Mouse (Mus musculus): Measurements from ENCODE around the gene Birc7.

Birc7 gene

DNA sequence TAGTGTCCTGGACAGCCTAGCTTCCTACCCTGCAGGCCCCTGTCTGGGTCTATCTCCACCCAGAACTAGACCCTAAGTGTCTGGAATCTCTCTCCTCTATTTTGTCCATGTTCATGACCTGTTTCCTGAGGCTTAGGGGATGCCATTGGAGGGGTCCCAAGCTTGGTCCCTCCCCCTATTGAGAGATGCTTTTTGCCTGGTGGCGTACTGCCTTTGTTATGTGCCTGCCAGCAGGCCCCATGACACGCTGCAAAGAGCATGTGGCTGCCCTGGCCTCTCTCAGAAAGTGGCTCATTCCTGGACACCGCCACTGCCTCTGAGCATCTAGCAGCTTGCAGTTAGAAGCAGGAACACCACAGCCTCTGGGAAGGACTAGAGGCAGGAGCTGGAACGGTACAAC is at the start of gene Birc7:
TSS of gene Birc7 (plus strand) at position 301 of the 400 bp plus-strand sequence.
- DNase-seq (ENCODE audit: low spot score in 2 of 2) = no peak

DNA sequence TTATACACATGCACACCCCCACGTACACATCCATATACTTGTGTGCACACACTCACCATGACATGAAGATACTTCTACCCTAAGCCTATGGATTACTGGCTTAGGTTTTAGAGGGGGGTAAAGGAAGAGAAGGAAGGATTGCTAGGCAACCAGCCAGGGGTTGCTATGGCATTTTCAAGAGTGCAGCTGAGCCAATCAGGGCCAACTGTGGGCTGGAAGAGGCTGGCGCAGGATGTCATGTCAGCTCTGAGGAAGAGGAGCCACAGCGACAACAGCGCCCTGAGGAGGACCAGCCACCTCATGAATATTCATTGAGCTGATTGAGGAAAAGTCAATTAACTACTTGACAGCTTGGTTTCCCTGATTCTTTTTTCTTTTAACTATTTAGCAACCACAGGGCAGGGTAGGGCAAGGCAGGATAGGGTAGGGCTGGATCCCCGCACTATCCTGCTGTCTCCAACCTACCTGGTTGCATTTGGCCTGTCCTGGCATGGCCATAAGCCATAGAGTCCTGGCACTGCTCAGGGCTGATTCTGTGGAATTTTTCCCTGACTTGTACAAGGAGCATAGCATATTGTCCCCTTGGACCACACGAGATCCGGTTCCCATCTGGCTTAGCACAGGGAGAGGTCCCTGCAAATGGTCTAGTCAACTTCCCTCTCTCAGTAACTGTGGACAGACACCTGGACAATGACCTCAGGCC is 49.3 kb upstream of the Birc7 start:
- DNase-seq (ENCODE audit: low spot score in 2 of 2) = no peak

DNA sequence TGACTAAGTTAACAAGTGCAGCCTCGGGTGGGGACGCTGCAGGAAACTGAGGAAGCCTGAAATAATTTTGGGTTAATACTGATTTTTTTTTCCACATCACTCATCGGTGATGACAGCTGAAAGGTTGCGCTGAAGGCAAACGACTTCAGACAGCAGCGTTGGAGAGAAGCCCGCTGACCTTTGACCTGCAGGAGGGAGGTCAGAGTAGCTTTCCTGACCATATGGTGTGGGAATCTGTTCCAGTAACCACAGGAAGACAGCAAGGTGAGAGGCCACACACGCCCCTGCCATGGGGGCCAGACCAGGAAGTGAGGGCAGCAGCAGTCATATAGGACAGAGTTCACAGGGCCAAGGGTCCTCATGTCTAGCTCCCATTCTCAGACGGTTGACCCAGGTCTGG is 47.5 kb upstream of the Birc7 start:
- DNase-seq (ENCODE audit: low spot score in 2 of 2) = no peak

DNA sequence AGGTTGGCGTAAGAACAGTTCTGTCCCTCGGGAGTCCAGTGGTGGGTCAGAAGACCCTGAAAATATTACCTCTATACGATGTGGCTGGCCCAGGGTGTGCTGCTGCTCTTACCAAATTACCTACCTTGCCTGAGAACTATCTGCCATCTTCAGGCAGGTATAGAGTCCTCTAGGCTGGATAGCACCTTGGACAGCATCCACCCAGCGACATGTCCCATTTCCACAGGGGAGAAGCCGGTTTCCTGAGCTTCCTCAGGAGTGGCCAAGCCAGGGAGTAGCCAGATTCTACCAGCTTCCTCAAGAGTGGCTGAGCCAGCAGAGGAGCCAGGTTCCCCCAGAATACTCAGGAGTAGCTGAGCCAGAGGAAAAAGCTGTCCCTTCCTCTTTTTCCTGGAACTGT is 43.6 kb upstream of the Birc7 start:
- DNase-seq (ENCODE audit: low spot score in 2 of 2) = no peak

DNA sequence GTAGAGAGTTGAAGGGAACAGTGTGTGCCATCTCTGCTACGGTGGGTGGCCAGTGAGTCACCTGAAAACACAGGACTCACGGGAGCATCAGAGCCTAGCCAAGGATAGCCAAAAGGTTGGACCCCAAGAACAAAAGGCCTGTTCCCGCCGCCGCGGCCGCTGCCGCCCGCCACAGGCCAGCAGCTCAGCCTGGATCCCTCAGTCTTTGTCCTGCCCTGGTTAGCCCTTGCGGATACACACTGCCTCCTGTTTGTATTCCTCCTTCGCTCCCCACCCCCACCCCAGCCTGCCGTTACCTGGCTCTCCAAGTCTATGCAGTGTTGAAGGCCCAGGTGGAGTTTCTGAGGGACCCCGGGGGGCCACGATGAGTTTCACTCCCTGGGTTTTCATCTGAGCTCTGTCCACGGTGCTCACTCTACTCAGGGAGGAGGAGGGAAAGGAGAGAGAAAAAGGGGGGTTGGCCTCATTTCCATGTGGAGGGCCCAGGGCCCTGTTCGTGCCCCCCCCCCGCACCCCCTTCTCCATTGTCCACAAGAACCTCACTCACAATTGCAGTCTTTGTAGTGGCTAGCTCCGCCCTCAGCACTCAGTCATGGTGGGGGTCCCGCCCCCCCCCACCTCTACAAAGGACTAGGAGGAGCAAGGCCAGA is 39.4 kb upstream of the Birc7 start:
- no peak for DNase-seq (ENCODE audit: low spot score in 2 of 2)

DNA sequence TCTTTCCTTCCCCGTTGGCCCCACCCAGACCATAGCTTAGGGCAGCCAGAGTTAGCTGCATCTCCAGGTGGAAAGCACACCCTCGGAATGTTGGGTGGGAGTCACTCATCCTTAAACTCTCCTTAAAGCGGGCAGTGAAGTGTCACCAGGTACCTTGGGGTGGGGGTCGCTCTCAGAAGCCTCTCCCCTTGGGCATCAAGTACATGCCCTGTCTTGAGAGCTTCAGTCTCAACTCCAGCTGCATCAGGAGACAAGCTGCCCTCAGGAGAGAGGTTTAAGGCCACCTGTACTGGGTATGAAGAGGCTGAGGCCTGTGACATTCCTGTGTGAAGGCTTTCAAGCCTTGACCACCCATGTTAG is 38.9 kb upstream of the Birc7 start:
- DNase-seq (ENCODE audit: low spot score in 2 of 2) = no peak

DNA sequence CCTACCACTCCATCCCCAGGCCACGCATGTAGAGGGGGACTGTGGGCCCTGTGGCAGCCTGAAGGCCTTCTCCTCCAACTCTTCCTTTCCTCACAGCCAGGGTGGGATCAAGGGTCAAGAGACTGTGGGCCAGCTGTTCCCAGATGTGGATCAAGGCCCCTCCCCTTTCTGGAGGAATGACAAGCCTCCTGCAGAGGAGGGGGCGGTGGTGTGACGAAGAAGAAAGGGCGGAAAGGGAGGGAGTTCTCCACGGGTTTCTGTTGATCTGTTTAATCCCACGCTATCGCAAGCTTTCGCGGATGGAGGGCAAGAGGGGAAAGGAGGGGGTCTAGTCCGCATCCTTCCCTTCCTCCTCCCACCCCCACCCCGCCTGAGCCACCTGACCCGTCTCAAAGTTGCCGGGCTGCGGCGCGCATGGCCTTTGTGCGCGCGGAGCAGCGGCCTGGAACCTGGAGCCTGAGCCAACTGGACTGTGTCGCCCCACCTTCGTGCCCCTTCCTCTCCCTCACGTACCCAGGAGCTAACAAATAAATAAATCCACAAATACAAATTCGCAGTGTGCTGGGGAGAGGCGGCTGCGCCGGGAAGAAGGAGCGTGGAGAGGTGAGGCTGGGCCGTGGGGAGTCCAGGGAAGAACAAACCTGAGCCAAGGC is 38.3 kb upstream of the Birc7 start:
- no peak for DNase-seq (ENCODE audit: low spot score in 2 of 2)

DNA sequence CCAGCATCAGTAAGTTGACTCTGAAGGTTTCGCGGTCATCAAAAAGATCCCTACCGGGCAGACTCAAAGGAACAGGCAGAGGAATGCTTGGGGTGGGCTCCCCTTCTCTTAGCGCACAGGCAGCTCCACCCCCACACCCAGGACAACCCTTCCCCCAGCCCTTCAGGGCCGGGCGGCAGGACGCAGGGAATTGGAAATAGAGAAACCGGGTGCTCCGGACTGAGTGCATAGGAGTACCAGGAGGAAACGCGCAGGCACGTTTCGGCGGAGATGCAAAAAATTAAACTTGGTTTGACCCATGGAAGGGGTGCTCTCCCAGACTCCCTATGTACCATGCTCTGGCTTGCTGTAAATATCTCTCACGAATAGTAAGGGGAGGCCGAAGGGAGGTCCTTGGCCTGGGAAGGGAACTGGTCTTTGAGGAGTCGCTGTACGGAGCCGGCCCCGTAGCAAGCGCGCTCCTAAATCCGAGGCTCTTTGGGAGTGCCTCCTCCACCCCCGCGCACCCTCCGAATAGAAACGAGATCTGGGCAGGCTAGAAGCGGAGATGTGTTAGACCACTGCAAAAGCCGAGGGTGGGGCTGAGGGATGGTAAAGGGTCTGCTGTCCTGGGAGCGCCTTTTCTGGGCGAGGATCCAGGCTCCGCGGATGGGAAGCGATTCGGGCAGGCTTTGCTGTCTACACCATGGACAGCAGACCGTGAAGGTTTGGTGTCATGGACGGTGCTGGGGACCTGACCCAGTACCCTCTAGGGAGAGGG is 37.6 kb upstream of the Birc7 start:
- DNase-seq (ENCODE audit: low spot score in 2 of 2) = no peak

DNA sequence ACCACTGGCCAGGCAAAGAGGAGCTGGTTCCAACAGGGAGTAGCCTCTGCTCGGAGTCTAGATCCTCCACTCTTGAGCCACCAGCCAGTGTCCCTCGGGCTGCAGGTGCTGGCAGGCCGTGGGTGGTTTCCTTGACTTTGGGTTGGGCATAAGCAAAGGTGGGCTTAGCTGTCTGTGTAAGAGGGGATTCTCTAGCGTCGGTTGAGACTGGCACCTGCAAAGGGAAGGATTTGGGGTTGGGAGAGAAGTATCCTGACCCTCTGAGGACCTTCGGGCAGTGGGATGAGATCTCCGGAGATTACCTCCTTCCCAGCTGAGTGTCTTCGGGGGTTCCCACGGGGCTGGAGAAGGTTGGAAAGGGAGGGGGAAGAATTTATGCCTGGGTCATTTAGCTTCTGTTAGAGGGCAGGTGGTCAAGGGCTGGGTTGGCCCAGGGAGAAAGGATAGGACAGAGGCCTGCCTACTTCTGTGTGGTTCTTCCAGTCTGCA is 36.9 kb upstream of the Birc7 start:
- no peak for DNase-seq (ENCODE audit: low spot score in 2 of 2)

DNA sequence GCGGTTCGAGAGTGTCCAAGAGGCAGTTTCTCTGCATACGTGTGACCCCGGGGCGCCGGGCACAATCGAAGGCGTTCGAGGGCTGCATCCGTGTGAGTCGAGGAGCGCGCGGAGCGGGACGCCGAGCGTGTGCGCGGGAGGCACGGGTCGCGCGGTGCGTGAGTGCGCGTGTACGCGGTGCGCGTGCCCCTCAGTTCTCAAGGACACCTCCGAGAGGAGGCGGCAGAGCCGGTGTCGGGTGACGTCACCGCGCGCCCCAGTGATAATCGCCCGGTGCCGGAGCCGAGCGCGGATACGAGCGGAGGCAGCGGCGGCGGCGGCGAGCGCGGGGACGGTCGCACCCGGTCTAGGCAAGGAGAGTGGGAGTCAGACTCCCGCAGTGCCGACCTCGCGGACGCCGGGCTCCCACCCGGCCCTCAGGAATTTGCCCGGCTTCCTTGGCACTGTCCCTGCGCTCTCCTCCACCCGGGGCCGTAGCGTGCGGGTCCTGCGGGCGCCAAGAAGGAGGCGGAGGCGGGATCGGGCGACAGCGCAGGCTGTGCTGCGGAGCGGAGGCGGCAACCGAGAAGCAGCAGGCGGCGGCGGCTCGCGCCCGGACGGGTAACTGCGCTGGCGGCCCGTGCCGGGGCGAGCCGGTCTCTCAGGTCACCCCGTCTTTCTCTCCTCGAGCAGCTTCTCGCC is 35.8 kb upstream of the Birc7 start:
- DNase-seq (ENCODE audit: low spot score in 2 of 2) = no peak

DNA sequence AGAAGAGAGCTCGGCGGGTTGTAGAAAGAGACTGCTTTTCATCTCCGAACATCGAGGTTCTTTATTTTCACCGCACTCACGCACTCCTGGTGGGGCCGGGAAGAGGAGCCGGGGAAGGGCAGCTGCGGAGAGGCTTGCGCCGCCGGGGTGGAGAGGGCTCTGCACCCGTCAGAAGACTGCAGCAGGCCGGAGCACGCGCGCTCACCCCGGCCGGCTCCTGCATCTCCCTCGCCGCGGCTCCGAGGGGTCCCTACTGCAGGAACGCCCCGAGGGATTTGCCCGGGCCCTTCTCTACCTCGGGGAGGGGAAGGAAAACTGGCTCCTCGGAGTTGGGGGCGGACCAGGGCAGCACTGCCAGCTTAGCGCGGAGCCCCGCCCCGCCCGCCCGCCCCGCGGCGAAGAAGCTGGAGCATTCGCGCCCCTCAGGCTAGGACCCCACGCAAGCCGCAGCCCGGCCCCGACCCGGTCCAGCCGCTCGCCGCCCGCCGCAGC is 35.2 kb upstream of the Birc7 start:
- no peak for DNase-seq (ENCODE audit: low spot score in 2 of 2)

DNA sequence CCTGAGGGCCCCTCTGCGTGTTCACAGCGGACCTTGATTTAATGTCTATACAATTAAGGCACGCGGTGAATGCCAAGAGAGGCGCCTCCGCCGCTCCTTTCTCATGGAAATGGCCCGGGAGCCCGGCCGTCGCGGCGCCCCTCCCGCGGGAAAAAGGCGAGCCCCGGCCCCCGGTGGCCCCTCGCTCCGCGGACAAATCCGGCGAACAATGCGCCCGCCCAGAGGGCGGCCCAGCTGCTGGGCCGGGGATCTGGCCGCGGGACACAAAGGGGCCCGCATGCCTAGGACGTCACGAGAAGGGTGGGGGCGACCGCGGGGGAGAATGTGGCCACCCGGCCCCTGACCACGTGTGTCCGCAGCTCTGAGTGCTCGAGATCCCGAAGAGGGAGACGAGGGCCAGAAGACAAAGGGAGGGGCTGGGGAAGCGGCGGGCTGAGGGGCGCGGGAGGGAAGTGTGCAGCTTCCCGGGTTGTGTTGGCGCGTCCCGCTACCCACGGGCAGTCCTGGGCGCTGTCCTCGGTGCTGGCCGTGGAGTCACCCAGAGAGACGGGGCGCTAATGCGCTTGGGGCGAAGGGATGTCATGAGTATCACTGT is 34.7 kb upstream of the Birc7 start:
- peak; percentile 29 to 72 for DNase-seq (ENCODE audit: low spot score in 2 of 2)

DNA sequence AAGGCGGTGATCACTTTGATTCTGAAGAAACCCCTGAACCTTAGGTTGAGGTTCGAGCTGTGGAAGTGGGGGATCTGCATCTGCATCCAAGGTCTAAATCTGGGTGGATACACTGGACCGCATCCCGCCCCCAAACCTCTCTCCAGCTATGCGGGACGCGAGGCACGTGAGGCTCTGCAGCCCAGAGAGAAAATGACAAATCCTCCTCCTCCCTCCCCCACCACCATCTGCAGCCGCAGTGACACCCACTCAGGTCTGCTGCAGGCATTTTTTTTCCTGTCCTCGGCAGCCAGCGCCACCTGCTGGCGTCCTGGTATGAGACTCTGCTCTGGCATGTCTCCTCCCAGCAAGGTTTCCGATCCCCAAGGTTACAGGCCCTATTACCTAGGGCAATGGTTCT is 34.1 kb upstream of the Birc7 start:
- peak; percentile 57 to 79 for DNase-seq (ENCODE audit: low spot score in 2 of 2)

DNA sequence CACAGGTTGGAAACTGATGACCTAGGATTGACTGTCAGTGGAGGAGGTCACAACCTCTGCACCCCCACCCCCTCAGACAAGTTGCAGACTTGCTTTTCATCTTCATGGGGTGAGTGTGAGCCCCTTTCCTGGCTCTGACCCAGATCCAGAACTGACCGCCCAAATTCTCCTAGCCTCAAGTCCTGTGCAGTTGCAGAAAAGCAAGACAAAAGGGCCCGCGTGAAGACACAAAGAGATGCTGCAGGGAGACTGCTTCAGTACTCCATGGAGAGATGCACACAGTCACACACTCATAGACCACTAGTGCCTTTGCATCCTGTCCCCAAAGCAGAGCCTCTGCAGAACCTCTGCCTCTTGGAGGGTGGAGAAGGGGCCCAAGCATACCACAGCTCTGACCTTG is 33.5 kb upstream of the Birc7 start:
- no peak for DNase-seq (ENCODE audit: low spot score in 2 of 2)

DNA sequence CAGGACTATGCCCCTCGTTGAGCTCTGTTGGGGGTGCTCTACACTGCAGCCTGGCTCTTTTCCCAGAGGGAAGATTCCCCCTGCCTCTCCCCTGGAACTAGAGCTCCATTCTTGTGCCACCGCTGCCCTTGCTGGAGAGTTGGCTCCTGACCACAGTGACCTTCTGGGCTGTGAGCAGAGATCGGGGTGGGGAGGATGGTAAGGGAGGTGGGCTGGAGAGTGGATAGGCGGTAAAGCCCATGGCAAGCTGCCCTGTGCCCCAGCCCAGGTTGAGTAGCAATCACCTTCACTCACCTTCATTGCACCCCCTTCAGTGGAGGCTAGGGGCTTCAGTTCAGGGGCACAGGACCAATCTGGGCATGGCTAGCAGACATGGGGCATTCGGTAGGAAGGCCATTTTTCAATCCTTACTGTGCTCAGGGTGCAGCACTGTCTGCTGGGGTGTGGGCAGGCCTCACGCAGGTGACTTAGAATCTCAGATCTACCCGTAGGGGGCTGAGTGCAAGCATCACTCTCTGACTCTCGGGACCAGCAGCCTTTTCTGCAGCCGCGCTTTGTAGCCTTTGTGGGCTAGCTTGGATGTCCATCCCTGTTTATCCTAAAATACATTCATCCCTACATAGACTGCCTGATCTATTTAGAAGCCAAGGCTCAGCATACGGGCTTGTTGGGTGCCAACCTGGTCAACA is 32.8 kb upstream of the Birc7 start:
- no peak for DNase-seq (ENCODE audit: low spot score in 2 of 2)

DNA sequence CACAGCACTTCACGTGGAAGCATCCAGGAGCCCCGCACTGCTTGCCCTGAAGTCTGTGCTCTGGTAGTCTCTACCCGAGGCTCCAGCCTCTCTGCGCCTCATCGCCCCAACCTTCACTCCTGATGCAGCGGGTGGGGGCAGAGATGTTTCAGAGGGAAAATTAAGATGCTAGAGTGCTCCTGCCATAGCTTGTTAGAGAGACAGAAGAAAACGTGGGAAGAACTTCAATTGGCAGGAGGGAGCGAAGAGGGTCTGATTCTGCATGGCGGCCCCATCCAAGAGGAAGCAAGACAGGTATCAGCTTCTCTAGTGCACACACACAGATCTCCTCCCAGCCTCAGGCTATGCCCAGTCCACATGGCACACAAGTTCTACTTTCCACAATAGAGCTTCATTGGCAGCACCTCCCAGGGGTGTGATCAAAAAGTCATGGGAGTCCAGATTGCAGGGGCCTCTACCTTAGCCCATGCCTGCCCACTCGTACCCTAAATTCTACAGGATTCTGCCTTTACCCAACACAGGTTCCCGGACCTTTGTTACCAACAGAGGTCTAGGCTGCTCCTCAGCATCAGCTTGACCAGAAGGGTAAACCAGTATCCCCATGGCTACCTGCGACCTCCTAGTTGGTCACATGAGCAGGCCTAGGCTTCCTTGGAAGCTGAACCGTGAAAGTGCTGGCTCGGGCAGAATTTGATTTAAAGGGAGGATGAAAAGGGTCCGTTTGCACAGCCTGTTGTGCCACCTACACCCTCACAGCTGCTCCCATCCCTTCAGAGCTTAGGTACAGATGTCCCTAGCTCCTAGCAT is 31.8 kb upstream of the Birc7 start:
- no peak for DNase-seq (ENCODE audit: low spot score in 2 of 2)

DNA sequence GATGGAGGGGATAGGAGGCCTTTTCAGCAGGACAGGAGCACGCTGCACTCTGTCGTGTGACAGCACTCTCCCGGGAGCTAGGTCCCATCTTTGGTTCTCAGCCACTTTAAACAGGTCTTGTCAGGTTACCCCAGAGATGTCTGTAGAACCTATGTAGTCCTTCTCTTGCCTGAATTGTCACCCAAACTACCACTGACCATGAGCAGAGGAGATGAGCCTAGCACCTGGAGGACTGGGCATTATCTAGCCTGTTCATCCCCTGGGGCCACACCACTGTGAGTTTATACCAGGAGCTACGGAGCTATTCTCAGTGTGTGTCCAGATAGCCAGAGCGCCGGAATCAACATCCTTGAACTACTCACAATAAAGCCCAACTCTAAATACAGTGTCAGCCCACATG is 31.0 kb upstream of the Birc7 start:
- no peak for DNase-seq (ENCODE audit: low spot score in 2 of 2)

DNA sequence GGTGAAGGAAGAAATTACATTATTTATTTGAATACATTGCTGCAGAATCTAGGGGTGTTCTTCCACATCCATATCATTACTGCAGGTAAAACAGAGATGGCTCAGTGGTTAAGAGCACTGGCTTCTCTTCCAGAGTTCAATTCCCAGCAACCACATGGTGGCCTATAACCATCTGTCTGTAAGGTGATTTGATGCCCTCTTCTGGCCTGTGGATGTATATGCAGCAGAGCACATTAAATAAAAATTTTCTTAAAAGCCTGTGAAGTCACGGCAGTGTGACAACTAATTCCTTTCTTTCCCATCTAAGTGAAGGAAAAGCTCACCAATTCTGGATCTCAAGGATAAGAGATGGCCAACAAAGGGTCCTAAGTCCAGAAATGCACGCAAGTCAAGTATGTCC is 26.7 kb upstream of the Birc7 start:
- no peak for DNase-seq (ENCODE audit: low spot score in 2 of 2)

DNA sequence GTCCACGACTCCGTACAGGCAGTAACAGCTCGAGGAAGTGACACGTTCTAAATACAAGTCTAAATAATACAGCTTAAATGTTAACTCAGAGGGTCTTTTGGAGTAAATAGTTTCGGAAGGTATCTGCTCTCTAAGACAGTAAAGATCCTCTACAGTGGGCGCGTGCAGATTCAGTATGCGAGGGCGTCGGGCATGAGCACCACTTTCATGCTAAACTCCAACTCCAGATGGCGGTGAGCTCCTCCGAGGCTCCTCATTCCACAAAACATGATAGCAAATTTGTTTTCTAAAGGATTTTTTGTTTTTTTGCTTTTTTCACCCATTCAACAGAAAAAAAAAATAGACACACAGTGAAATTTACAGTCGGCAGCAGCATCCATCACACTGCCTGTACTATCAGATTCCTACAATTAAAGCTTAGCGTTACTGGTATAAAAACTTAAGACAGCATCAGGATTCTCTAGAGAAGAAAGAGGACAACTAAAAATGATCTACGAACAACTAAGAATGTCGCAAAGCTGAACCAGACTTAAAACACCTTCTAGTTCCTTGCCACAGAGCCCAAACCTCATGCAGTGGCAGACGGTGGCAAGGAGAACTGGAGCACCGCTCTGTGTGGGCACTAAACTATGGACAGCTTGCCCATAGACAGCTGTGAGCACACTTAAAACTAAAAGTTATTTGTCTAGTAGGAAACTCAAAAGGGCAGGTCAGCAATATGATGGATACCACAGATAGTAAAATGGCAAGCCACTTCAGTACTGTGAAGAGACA is 24.2 kb upstream of the Birc7 start:
- no peak for DNase-seq (ENCODE audit: low spot score in 2 of 2)

All from spleen, postnatal 4 days (tissue).